Mouse (Mus musculus) spleen, postnatal 36 days (tissue): Measurements from ENCODE around the gene Nsd2.
"Not testable (repeated sequence)": the region's sequence is repeated elsewhere in the genome, so short reads cannot be mapped to it uniquely, and the experiment has no call there.

ENCODE experiments used
- DNase-seq, 2 experiments: peaks; one replicate each; pipeline ENCODE4 v3.0.0; 2022; ENCODE audit warnings: low spot score in 2 of 2, mixed read lengths in 1 of 2

The Nsd2 gene

DNA sequence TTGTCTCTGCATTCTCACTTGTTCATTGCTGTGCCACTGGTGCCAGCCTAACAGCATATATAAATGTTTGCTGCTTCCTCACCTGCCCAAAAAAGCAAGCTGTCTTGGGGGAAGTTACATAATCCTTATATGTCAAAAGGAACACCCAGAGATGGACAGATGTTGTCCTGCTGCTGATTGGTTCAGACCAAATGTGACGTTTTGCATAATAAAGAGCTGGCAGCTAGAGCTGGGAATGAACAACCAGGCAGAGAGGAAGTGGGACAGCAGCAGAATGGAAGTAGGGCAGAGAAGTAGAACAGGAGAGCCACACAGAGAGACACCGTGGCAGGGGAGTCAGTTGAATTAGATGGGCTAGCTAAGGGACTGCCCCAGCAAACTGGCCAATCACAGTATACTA lies 111.9 kb downstream of the Nsd2 start:
- DNase-seq, result no peak

DNA sequence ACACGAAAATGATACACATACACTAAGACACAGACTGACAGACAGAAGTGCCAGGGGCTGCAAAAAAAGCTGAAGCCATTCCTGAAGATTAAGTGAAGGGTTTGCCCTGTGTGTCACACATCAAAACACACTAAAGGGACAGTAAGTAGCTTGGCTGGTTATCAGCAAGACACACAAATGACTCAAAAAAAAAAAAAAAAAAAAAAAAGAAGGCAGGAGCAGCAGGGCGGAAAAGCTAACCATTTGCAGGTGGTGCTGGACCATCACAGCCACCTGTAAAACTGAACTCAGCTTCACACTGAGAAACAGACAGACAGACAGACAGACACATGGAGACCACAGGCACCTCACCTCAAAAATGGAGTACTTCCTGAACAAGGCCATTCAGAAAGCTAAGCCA lies 113.6 kb downstream of the Nsd2 start:
- DNase-seq, result no peak

DNA sequence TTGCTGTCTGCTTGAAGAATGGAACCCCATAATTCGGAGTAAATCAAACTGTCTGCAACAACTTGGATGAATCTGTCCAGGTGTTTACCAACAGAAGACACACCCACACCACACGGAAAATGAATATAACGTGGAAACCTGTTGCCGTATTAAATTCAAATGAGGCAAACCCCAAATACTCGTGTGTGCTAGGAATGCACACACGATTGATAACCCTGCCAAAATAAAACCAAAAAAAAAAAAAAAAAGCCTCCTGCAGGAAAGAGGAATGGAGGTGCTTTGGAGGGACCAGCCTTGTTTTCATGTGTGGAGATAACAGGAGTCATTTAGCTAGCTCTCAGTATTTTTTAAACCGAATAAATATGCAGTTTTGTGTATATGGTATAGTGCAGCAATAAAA lies 114.4 kb downstream of the Nsd2 start:
- no peak for DNase-seq

DNA sequence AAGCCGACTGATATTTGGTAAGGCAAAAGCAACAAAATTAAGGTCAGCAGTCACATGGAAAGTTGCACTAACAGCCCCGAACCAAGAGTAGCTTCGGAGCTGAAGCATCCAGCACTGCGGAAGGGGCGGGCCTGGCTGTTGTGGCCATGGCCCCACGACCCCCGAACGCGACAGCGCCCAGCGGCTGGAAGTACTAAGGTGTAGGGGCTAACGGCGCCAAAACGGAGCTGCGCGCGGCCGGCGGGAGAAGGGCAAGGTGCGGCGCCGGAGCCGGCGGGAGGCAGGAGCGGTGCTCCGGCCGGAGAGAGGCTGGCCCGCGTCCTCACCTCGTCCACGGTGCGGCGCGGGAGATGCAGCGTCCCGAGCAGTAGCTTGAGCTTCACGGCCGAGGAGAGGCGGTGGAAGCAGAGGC lies 115.2 kb downstream of the Nsd2 start:
- peak in 1 of 2 experiments; percentile 42 for DNase-seq

DNA sequence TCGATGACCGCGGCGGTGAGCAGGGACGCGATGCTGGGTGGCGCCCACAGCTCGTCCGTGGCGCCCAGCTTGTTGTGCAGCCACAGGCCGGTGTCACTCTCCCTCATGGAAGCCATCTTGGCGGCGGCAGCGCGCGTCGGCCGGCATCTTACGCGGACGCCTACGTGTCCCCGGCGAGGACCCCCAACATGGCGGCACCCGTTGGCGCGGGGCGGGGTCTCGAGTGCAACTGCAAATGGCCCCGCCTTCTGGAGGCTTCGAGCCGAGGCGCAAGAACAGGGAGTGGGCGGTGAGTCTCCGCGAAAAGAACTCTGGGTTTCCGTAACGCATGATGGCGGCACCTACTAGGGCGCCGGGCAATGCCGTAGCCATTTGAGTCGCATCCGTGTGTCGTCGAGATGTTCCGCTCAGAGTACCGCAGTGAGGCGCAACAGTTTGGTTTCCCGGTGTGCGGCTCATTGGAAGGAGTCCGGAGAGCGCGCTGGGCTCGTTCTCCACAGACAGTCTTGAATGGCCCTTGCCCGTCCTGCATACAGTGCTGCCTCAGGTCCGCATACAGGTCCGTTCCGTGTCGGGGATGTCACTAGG lies 115.7 kb downstream of the Nsd2 start, which contains the start of gene Nelfa:
Nelfa (minus strand) TSS at position 294 of the 588 bp plus-strand sequence.
- peak; percentile 99 for DNase-seq

DNA sequence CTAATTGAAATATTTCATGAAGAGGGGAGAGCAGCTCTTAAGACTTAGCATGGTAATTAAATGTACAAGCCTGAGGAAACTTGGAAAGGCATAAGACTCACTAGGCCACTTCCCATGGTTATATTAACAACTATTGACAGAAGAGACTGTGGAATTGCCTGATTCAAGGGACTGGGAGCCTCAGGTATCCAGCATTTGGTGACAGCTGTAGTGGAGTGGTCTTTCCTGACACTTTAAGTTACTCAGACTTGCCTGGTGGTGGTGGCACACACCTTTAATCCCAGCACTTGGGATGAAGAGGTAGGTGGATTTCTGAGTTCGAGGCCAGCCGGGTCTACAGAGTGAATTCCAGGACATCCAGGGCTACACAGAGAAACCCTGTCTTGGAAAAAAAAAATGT lies 116.7 kb downstream of the Nsd2 start:
- no peak for DNase-seq

DNA sequence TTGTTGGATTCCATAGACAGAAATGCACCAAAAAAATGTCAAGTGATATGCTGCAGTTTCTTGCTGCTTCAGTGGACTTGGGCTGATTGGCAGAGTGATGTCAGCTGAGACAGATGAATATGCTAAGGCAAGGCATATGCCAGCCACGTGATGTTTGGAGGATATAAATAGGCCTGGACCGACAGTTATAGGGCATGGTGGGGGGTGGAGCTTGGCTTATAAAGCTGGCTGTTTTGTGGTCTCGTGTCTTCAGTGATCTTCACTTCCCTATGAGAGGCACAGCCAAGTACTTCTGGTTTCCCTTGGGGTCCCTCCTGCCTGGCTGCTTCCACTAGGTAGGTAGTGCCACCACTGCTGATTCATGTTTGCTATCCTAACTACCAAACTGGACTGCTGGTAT lies 117.9 kb downstream of the Nsd2 start:
- peak; percentile 79 to 81 for DNase-seq

DNA sequence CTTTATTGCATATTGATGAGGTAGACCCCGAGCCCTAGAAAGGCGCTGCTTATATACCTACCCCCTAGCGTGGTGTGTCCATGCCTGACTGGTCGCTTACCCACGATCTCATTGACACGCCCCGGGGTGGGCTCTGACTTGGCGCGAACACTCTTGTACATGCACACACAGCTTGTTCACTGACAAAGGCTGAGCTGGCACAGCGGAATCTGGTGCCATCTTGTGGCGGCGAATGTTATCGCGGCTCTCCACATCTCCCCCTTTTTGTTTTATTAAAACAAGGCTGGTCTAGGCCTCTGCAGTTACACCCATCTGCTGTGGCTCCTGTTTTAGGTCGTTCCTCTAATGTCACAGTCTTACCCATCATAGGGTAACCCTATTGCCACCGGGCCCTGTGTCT lies 126.5 kb downstream of the Nsd2 start:
- not testable (repeated sequence) for DNase-seq
